Mouse (Mus musculus): ENCODE data around the gene Actg1. TPM values are rescaled to one million over a fixed set of nuclear protein-coding genes. Genes with fewer than 3 reads are reported as not detected.

Actg1 gene
- total RNA-seq, 1 experiment: 2,367 TPM

GRCm38 (mm10) chr11:120316690-120317254, 31.6 kb downstream of the Actg1 start:
- Histone ChIP-seq H3K27ac (ENCODE audit: insufficient read depth, low read depth, low read length, poor library complexity, severe bottlenecking) (no peak overlapping the region), H3K36me3 (ENCODE audit: control insufficient read depth, insufficient read depth, low read length, poor library complexity, severe bottlenecking) (no peaks in the 10 kb centered on the region), H3K4me1 (ENCODE audit: control insufficient read depth in 2 of 2, insufficient read depth in 2 of 2, low read length in 2 of 2, poor library complexity in 1 of 2) (peaks cover 2 to 7% of the 10 kb centered on the region in 2 experiments; a peak in 2 of 4 replicates), H3K9me3 (ENCODE audit: control insufficient read depth, insufficient read depth, low read depth, low read length) (peaks cover 8% of the 10 kb centered on the region), H3K9ac (ENCODE audit: insufficient read depth, low read depth, low read length, poor library complexity, severe bottlenecking) (peak overlapping the region; percentile 13; the same call in 1 of the 2 replicates), H3K4me3 (ENCODE audit: insufficient read depth in 1 of 2, low read depth in 1 of 2, low read length in 2 of 2, poor library complexity in 1 of 2, severe bottlenecking in 1 of 2) (peak overlapping the region; percentile 54 to 55; a peak in 2 of 4 replicates)
- no peak for DNase-seq (ENCODE audit: low read depth, low spot score)
- TF ChIP-seq CHD2 (IDR thresholded peaks at IDR 0.05; ENCODE audit: low read depth, low read length) (no peak), ZNF384 (IDR thresholded peaks at IDR 0.05; ENCODE audit: low read depth, low read length) (no peak), HCFC1 (IDR thresholded peaks at IDR 0.05; ENCODE audit: borderline replicate concordance, insufficient read depth, low read length) (no peak), MAFK (IDR thresholded peaks at IDR 0.05; ENCODE audit: insufficient read depth, low read depth, low read length) (no peak), ZC3H11A (IDR thresholded peaks at IDR 0.05; ENCODE audit: borderline replicate concordance, low read depth, low read length) (no peak)
- in situ Hi-C loops (cut with MboI; ENCODE audit: low sequenced_read_pairs in 2 of 2, unreplicated experiment in 2 of 2): no loop called here

GRCm38 (mm10) chr11:120315832-120316689, 32.3 kb downstream of the Actg1 start:
- TF ChIP-seq ZC3H11A (IDR thresholded peaks at IDR 0.05; ENCODE audit: borderline replicate concordance, low read depth, low read length) (no peak), ZNF384 (IDR thresholded peaks at IDR 0.05; ENCODE audit: low read depth, low read length) (no peak)
- in situ Hi-C loops (cut with MboI; ENCODE audit: low sequenced_read_pairs in 2 of 2, unreplicated experiment in 2 of 2): no loop called here
- H3K9ac ChIP-seq (ENCODE audit: insufficient read depth, low read depth, low read length, poor library complexity, severe bottlenecking): peak overlapping the region; percentile 13; the same call in 1 of the 2 replicates

GRCm38 (mm10) chr11:120315416-120315761, 33.0 kb downstream of the Actg1 start:
- H3K27ac ChIP-seq (ENCODE audit: insufficient read depth, low read depth, low read length, poor library complexity, severe bottlenecking): no peak overlapping the region

More at GRCm38 (mm10) chr11:120315832-120316689, 32.3 kb downstream of the Actg1 start:
- Histone ChIP-seq H3K4me3 (ENCODE audit: insufficient read depth in 1 of 2, low read depth in 1 of 2, low read length in 2 of 2, poor library complexity in 1 of 2, severe bottlenecking in 1 of 2) (peak overlapping the region; percentile 54 to 55; a peak in 2 of 4 replicates), H3K4me1 (ENCODE audit: control insufficient read depth in 2 of 2, insufficient read depth in 2 of 2, low read length in 2 of 2, poor library complexity in 1 of 2) (peaks cover 3 to 9% of the 10 kb centered on the region in 2 experiments; a peak in 2 of 4 replicates), H3K36me3 (ENCODE audit: control insufficient read depth, insufficient read depth, low read length, poor library complexity, severe bottlenecking) (no peaks in the 10 kb centered on the region), H3K27ac (ENCODE audit: insufficient read depth, low read depth, low read length, poor library complexity, severe bottlenecking) (no peak overlapping the region), H3K9me3 (ENCODE audit: control insufficient read depth, insufficient read depth, low read depth, low read length) (peaks cover 8% of the 10 kb centered on the region)
- DNase-seq (ENCODE audit: low read depth, low spot score): no peak

GRCm38 (mm10) chr11:120314721-120315415, 33.5 kb downstream of the Actg1 start:
- in situ Hi-C loops (cut with MboI; ENCODE audit: low sequenced_read_pairs in 2 of 2, unreplicated experiment in 2 of 2): no loop called here

More at GRCm38 (mm10) chr11:120315416-120315761, 33.0 kb downstream of the Actg1 start:
- Histone ChIP-seq H3K9ac (ENCODE audit: insufficient read depth, low read depth, low read length, poor library complexity, severe bottlenecking) (no peak overlapping the region), H3K9me3 (ENCODE audit: control insufficient read depth, insufficient read depth, low read depth, low read length) (peaks cover 8% of the 10 kb centered on the region), H3K36me3 (ENCODE audit: control insufficient read depth, insufficient read depth, low read length, poor library complexity, severe bottlenecking) (no peaks in the 10 kb centered on the region), H3K4me3 (ENCODE audit: insufficient read depth in 1 of 2, low read depth in 1 of 2, low read length in 2 of 2, poor library complexity in 1 of 2, severe bottlenecking in 1 of 2) (no peak overlapping the region), H3K4me1 (ENCODE audit: control insufficient read depth in 2 of 2, insufficient read depth in 2 of 2, low read length in 2 of 2, poor library complexity in 1 of 2) (peaks cover 3 to 12% of the 10 kb centered on the region in 2 experiments; a peak in 2 of 4 replicates)
- no peak for DNase-seq (ENCODE audit: low read depth, low spot score)
- TF ChIP-seq ZC3H11A (IDR thresholded peaks at IDR 0.05; ENCODE audit: borderline replicate concordance, low read depth, low read length) (no peak), CHD2 (IDR thresholded peaks at IDR 0.05; ENCODE audit: low read depth, low read length) (no peak), ZNF384 (IDR thresholded peaks at IDR 0.05; ENCODE audit: low read depth, low read length) (no peak), HCFC1 (IDR thresholded peaks at IDR 0.05; ENCODE audit: borderline replicate concordance, insufficient read depth, low read length) (no peak), MAFK (IDR thresholded peaks at IDR 0.05; ENCODE audit: insufficient read depth, low read depth, low read length) (no peak)
- in situ Hi-C loops (cut with MboI; ENCODE audit: low sequenced_read_pairs in 2 of 2, unreplicated experiment in 2 of 2): no loop called here

More at GRCm38 (mm10) chr11:120314721-120315415, 33.5 kb downstream of the Actg1 start:
- TF ChIP-seq CHD2 (IDR thresholded peaks at IDR 0.05; ENCODE audit: low read depth, low read length) (no peak), ZC3H11A (IDR thresholded peaks at IDR 0.05; ENCODE audit: borderline replicate concordance, low read depth, low read length) (no peak), HCFC1 (IDR thresholded peaks at IDR 0.05; ENCODE audit: borderline replicate concordance, insufficient read depth, low read length) (no peak), ZNF384 (IDR thresholded peaks at IDR 0.05; ENCODE audit: low read depth, low read length) (no peak), MAFK (IDR thresholded peaks at IDR 0.05; ENCODE audit: insufficient read depth, low read depth, low read length) (no peak)
- H3K9ac ChIP-seq (ENCODE audit: insufficient read depth, low read depth, low read length, poor library complexity, severe bottlenecking): no peak overlapping the region
- no peak overlapping the region for H3K27ac ChIP-seq (ENCODE audit: insufficient read depth, low read depth, low read length, poor library complexity, severe bottlenecking)
- peaks cover 4% of the 10 kb centered on the region for H3K9me3 ChIP-seq (ENCODE audit: control insufficient read depth, insufficient read depth, low read depth, low read length)
- H3K4me1 ChIP-seq (ENCODE audit: control insufficient read depth in 2 of 2, insufficient read depth in 2 of 2, low read length in 2 of 2, poor library complexity in 1 of 2): peaks cover 3 to 12% of the 10 kb centered on the region in 2 experiments; a peak in 2 of 4 replicates
- no peaks in the 10 kb centered on the region for H3K36me3 ChIP-seq (ENCODE audit: control insufficient read depth, insufficient read depth, low read length, poor library complexity, severe bottlenecking)
- H3K4me3 ChIP-seq (ENCODE audit: insufficient read depth in 1 of 2, low read depth in 1 of 2, low read length in 2 of 2, poor library complexity in 1 of 2, severe bottlenecking in 1 of 2): no peak overlapping the region
- no peak for DNase-seq (ENCODE audit: low read depth, low spot score)

All from ES-E14 (cell line).